Mouse (Mus musculus) heart, adult 8-10 months (tissue): ENCODE measurements at regions not wholly inside any gene's neighbourhood (a gene's known extent, or its start where the extent isn't known, plus 50 kb on each side); places are given as distances from the start of the nearest gene placed in this dataset.

Experiments
- DNase-seq: peaks from one replicate; pipeline ENCODE4 v3.0.0; 2022; ENCODE audit warnings: low spot score

- DNase-seq = no peak
Observed at GRCm38 (mm10) chr11:19073265-19073664, 54.5 kb upstream of the Meis1 start.

GRCm38 (mm10) chr11:19073887-19074564 is 55.2 kb upstream of the Meis1 start:
- no peak for DNase-seq

- no peak for DNase-seq
Observed at GRCm38 (mm10) chr11:19091101-19091857, 72.5 kb upstream of the Meis1 start.

- DNase-seq = no peak
Observed at GRCm38 (mm10) chr11:19092967-19093745, 74.4 kb upstream of the Meis1 start.

GRCm38 (mm10) chr11:19093749-19094148 is 75.0 kb upstream of the Meis1 start:
- DNase-seq = no peak

- DNase-seq = no peak
Observed at GRCm38 (mm10) chr11:19094183-19094582, 75.4 kb upstream of the Meis1 start.

GRCm38 (mm10) chr11:19102981-19103568 is 84.3 kb upstream of the Meis1 start:
- DNase-seq = no peak

- no peak for DNase-seq
Observed at GRCm38 (mm10) chr11:19107180-19107579, 88.4 kb upstream of the Meis1 start.

GRCm38 (mm10) chr11:19109055-19109454 is 90.3 kb upstream of the Meis1 start:
- DNase-seq = no peak

GRCm38 (mm10) chr11:19111916-19112575 is 93.3 kb upstream of the Meis1 start:
- DNase-seq = no peak

GRCm38 (mm10) chr11:19117121-19117520 is 98.3 kb upstream of the Meis1 start:
- DNase-seq = no peak

- DNase-seq = no peak
Observed at GRCm38 (mm10) chr11:19118258-19118657, 99.5 kb upstream of the Meis1 start.

GRCm38 (mm10) chr11:19119927-19120827 is 101.4 kb upstream of the Meis1 start:
- DNase-seq = peak; percentile 36

- DNase-seq = no peak
Observed at GRCm38 (mm10) chr11:19120871-19121270, 102.1 kb upstream of the Meis1 start.

GRCm38 (mm10) chr11:19135375-19136050 is 116.7 kb upstream of the Meis1 start:
- DNase-seq = no peak

GRCm38 (mm10) chr11:19138423-19138822 is 119.6 kb upstream of the Meis1 start:
- peak; percentile 82 for DNase-seq

GRCm38 (mm10) chr11:19138831-19139230 is 120.0 kb upstream of the Meis1 start:
- DNase-seq = no peak

GRCm38 (mm10) chr11:19143267-19144000 is 124.6 kb upstream of the Meis1 start:
- peak; percentile 73 for DNase-seq

- DNase-seq = no peak
Observed at GRCm38 (mm10) chr11:19144506-19144905, 125.7 kb upstream of the Meis1 start.
